Mouse (Mus musculus): ENCODE measurements at regions not wholly inside any gene's neighbourhood (a gene's known extent, or its start where the extent isn't known, plus 50 kb on each side); places are given as distances from the start of the nearest gene placed in this dataset.

GRCm38 (mm10) chr4:131331646-131332045 is 387.5 kb downstream of the Matn1 start:
- Histone ChIP-seq H3K4me1 (ENCODE audit: control insufficient read depth, insufficient read depth, low read length) (no peaks in the 10 kb centered on the region), H3K4me3 (ENCODE audit: insufficient read depth, low read depth, low read length) (no peak overlapping the region), H3K27ac (ENCODE audit: insufficient read depth, low read depth, low read length) (no peak overlapping the region)
- 94% methylated on average over 4 of the region's 4 CpGs for WGBS
- TF ChIP-seq POLR2A (IDR thresholded peaks at IDR 0.05; ENCODE audit: insufficient read depth, low read depth, low read length) (no peak), CTCF (IDR thresholded peaks at IDR 0.05; ENCODE audit: insufficient read depth, low read depth, low read length) (no peak)

GRCm38 (mm10) chr4:131336801-131337200 is 392.6 kb downstream of the Matn1 start:
- TF ChIP-seq POLR2A (IDR thresholded peaks at IDR 0.05; ENCODE audit: insufficient read depth, low read depth, low read length) (no peak), CTCF (IDR thresholded peaks at IDR 0.05; ENCODE audit: insufficient read depth, low read depth, low read length) (no peak)
- 82% methylated on average over 3 of the region's 3 CpGs for WGBS
- H3K27ac ChIP-seq (ENCODE audit: insufficient read depth, low read depth, low read length) = no peak overlapping the region

GRCm38 (mm10) chr4:131340993-131341695 is 397.0 kb downstream of the Matn1 start:
- no peak overlapping the region for H3K27ac ChIP-seq (ENCODE audit: insufficient read depth, low read depth, low read length)
- no peak for TF ChIP-seq CTCF (IDR thresholded peaks at IDR 0.05; ENCODE audit: insufficient read depth, low read depth, low read length)
- no peak for TF ChIP-seq POLR2A (IDR thresholded peaks at IDR 0.05; ENCODE audit: insufficient read depth, low read depth, low read length)

More at GRCm38 (mm10) chr4:131336801-131337200, 392.6 kb downstream of the Matn1 start:
- Histone ChIP-seq H3K4me1 (ENCODE audit: control insufficient read depth, insufficient read depth, low read length) (peaks cover 7% of the 10 kb centered on the region; the same call in 1 of the 2 replicates), H3K4me3 (ENCODE audit: insufficient read depth, low read depth, low read length) (no peak overlapping the region)

GRCm38 (mm10) chr4:131346727-131347126 is 402.5 kb downstream of the Matn1 start:
- 85% methylated on average over 3 of the region's 3 CpGs for WGBS
- TF ChIP-seq CTCF (IDR thresholded peaks at IDR 0.05; ENCODE audit: insufficient read depth, low read depth, low read length) (no peak), POLR2A (IDR thresholded peaks at IDR 0.05; ENCODE audit: insufficient read depth, low read depth, low read length) (no peak)
- Histone ChIP-seq H3K27ac (ENCODE audit: insufficient read depth, low read depth, low read length) (no peak overlapping the region), H3K4me1 (ENCODE audit: control insufficient read depth, insufficient read depth, low read length) (peaks cover 8% of the 10 kb centered on the region), H3K4me3 (ENCODE audit: insufficient read depth, low read depth, low read length) (no peak overlapping the region)

More at GRCm38 (mm10) chr4:131340993-131341695, 397.0 kb downstream of the Matn1 start:
- WGBS = 13% methylated on average over 9 of the region's 9 CpGs
- H3K4me3 ChIP-seq (ENCODE audit: insufficient read depth, low read depth, low read length) = no peak overlapping the region
- peaks cover 8% of the 10 kb centered on the region; the same call in 1 of the 2 replicates for H3K4me1 ChIP-seq (ENCODE audit: control insufficient read depth, insufficient read depth, low read length)

- 44% methylated on average over 7 of the region's 7 CpGs for WGBS
These were observed 406.1 kb downstream of the Matn1 start for GRCm38 (mm10) chr4:131350268-131350667.

GRCm38 (mm10) chr4:131354908-131355307 is 410.7 kb downstream of the Matn1 start:
- H3K4me3 ChIP-seq (ENCODE audit: insufficient read depth, low read depth, low read length) = no peak overlapping the region
- TF ChIP-seq POLR2A (IDR thresholded peaks at IDR 0.05; ENCODE audit: insufficient read depth, low read depth, low read length) = no peak
- TF ChIP-seq CTCF (IDR thresholded peaks at IDR 0.05; ENCODE audit: insufficient read depth, low read depth, low read length) = no peak
- H3K4me1 ChIP-seq (ENCODE audit: control insufficient read depth, insufficient read depth, low read length) = peaks cover 22% of the 10 kb centered on the region
- WGBS = 100% methylated on average over 3 of the region's 3 CpGs
- H3K27ac ChIP-seq (ENCODE audit: insufficient read depth, low read depth, low read length) = no peak overlapping the region

More at GRCm38 (mm10) chr4:131350268-131350667, 406.1 kb downstream of the Matn1 start:
- TF ChIP-seq CTCF (IDR thresholded peaks at IDR 0.05; ENCODE audit: insufficient read depth, low read depth, low read length) (no peak), POLR2A (IDR thresholded peaks at IDR 0.05; ENCODE audit: insufficient read depth, low read depth, low read length) (no peak)
- H3K4me1 ChIP-seq (ENCODE audit: control insufficient read depth, insufficient read depth, low read length) = peaks cover 7% of the 10 kb centered on the region
- H3K4me3 ChIP-seq (ENCODE audit: insufficient read depth, low read depth, low read length) = no peak overlapping the region
- H3K27ac ChIP-seq (ENCODE audit: insufficient read depth, low read depth, low read length) = no peak overlapping the region

- peaks cover 17% of the 10 kb centered on the region for H3K4me1 ChIP-seq (ENCODE audit: control insufficient read depth, insufficient read depth, low read length)
- peak overlapping the region; percentile 40; the same call in 1 of the 2 replicates for H3K27ac ChIP-seq (ENCODE audit: insufficient read depth, low read depth, low read length)
- no peak for TF ChIP-seq CTCF (IDR thresholded peaks at IDR 0.05; ENCODE audit: insufficient read depth, low read depth, low read length)
- TF ChIP-seq POLR2A (IDR thresholded peaks at IDR 0.05; ENCODE audit: insufficient read depth, low read depth, low read length) = no peak
- no peak overlapping the region for H3K4me3 ChIP-seq (ENCODE audit: insufficient read depth, low read depth, low read length)
- 72% methylated on average over 12 of the region's 12 CpGs for WGBS
These were observed 411.4 kb downstream of the Matn1 start for GRCm38 (mm10) chr4:131355526-131355991.

- no peak for TF ChIP-seq POLR2A (IDR thresholded peaks at IDR 0.05; ENCODE audit: insufficient read depth, low read depth, low read length)
- TF ChIP-seq CTCF (IDR thresholded peaks at IDR 0.05; ENCODE audit: insufficient read depth, low read depth, low read length) = no peak
- Histone ChIP-seq H3K4me3 (ENCODE audit: insufficient read depth, low read depth, low read length) (no peak overlapping the region), H3K4me1 (ENCODE audit: control insufficient read depth, insufficient read depth, low read length) (peaks cover 16% of the 10 kb centered on the region), H3K27ac (ENCODE audit: insufficient read depth, low read depth, low read length) (peak overlapping the region; percentile 79)
- 29% methylated on average over 12 of the region's 12 CpGs for WGBS
These were observed 412.1 kb downstream of the Matn1 start for GRCm38 (mm10) chr4:131356316-131356715.

GRCm38 (mm10) chr4:131363030-131363429 is 418.8 kb downstream of the Matn1 start:
- 94% methylated on average over 1 of the region's 1 CpGs for WGBS

More at GRCm38 (mm10) chr4:131363030-131363429, 418.8 kb downstream of the Matn1 start:
- Histone ChIP-seq H3K27ac (ENCODE audit: insufficient read depth, low read depth, low read length) (no peak overlapping the region), H3K4me3 (ENCODE audit: insufficient read depth, low read depth, low read length) (no peak overlapping the region), H3K4me1 (ENCODE audit: control insufficient read depth, insufficient read depth, low read length) (peaks cover 5% of the 10 kb centered on the region)
- TF ChIP-seq CTCF (IDR thresholded peaks at IDR 0.05; ENCODE audit: insufficient read depth, low read depth, low read length) = no peak
- no peak for TF ChIP-seq POLR2A (IDR thresholded peaks at IDR 0.05; ENCODE audit: insufficient read depth, low read depth, low read length)
